Mouse (Mus musculus): ENCODE data around the gene Ahdc1. TPM values are rescaled to one million over a fixed set of nuclear protein-coding genes. Genes with fewer than 3 reads are reported as not detected.

The Ahdc1 gene
- polyA plus RNA-seq, 1 experiment from 2014 or later, result 2.8 TPM

DNA sequence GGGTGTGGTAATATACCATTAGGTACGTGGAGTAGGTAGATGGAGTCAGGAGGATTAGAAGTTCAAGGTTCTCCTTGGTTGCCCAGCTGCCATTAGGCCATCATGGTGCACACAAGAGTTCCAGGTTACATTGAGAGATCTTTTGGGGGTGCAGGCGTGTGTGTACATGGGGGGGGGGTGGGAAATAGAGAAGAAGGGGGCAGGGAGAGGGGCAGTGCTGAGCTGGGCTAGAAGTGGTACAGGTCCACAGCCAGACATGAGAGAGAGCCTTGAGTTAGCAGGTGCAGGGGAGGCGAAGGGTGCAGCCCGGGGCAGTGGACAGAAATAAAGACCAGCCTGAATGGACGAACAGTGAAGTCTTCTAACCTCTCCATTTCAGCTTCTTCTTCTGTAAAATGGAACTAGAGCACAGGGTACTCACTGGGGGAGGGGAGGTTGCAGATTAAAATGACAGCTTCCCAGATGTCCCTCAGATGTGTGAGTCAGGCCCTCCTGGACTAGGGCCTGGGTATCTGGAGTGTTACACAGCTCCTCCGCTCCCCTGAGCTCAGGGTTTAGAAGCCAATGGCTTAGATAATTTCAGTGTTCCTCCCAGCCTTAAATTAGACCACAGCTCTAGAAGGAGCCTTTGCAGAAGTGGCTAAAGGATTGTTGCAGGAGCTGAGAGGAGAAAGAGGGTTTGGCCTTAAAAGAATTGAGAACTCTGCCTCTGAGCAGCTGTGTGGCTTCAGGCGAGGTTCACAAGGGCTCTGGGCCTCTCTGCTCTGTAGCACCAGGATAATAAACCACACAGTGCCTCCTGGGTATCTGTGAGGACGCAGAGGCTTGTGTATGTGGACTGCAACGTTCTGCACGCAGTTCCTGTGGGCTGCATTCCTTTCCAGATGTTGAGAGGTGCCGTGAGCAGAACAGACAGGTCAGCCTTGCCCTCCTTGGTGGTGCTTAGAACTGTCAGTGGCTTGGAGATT lies 47.7 kb downstream of the Ahdc1 start:
- 54% methylated on average over 11 of the region's 11 CpGs for WGBS
- TF ChIP-seq EP300 (optimal IDR thresholded peaks at IDR 0.05), result no peak
- TF ChIP-seq CTCF (IDR thresholded peaks at IDR 0.05; ENCODE audit: low read depth), result no peak
- peaks cover 17% of the 10 kb centered on the region for H3K4me1 ChIP-seq (replicated peaks; ENCODE audit: control insufficient read depth, insufficient read depth)

DNA sequence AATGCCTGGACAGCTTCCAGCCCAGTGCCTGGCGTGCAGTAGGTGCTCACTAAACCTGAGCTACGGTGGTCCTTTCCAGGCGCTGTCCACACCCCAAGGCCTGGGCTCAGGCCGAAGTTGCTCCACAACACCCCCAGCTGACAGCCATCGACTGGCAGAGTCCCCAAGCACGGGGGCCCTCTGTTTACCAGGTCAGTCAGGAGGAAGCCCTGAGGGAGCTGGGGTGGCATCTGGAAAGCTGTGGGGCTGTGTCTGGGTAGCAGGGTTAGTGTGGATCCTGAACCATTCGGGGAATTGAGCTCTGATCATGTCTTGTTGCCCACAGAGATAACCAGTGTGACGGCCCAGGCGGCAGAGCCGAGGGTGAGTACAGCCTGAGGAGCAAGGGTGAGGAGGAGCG lies 49.6 kb downstream of the Ahdc1 start:
- H3K36me3 ChIP-seq (ENCODE audit: control insufficient read depth, insufficient read depth, low read length), result peaks cover 22% of the 10 kb centered on the region
- 82% methylated on average over 11 of the region's 11 CpGs for WGBS
- no peak for TF ChIP-seq CTCF (IDR thresholded peaks at IDR 0.05; ENCODE audit: low read depth)
- TF ChIP-seq EP300 (optimal IDR thresholded peaks at IDR 0.05), result no peak
- H3K27ac ChIP-seq (replicated peaks), result no peak overlapping the region
- DNase-seq (ENCODE audit: low spot score) (no peak), ATAC-seq (ENCODE audit: low FRiP score, low TSS enrichment) (no peak)
- H3K9ac ChIP-seq (ENCODE audit: low read length), result no peak overlapping the region
- peaks cover 12% of the 10 kb centered on the region for H3K4me1 ChIP-seq (replicated peaks; ENCODE audit: control insufficient read depth, insufficient read depth)
- no peaks in the 10 kb centered on the region for H3K9me3 ChIP-seq (ENCODE audit: control insufficient read depth, low read length)
- no peaks in the 10 kb centered on the region for H3K27me3 ChIP-seq (ENCODE audit: control insufficient read depth, insufficient read depth, low read length)
- no peak overlapping the region for H3K4me2 ChIP-seq (replicated peaks; ENCODE audit: low read depth)
- H3K4me3 ChIP-seq (ENCODE audit: low read depth, low read length), result no peak overlapping the region

More for the DNA sequence above, 47.7 kb downstream of the Ahdc1 start:
- ATAC-seq (ENCODE audit: low FRiP score, low TSS enrichment) (no peak), DNase-seq (ENCODE audit: low spot score) (no peak)
- no peak overlapping the region; the same call in 1 of the 2 replicates for H3K4me2 ChIP-seq (replicated peaks; ENCODE audit: low read depth)
- no peak overlapping the region for H3K4me3 ChIP-seq (ENCODE audit: low read depth, low read length)
- peak overlapping the region; percentile 53; the same call in 1 of the 2 replicates for H3K27ac ChIP-seq (replicated peaks)
- H3K9me3 ChIP-seq (ENCODE audit: control insufficient read depth, low read length), result no peaks in the 10 kb centered on the region
- no peaks in the 10 kb centered on the region for H3K27me3 ChIP-seq (ENCODE audit: control insufficient read depth, insufficient read depth, low read length)
- H3K9ac ChIP-seq (ENCODE audit: low read length), result no peak overlapping the region
- H3K36me3 ChIP-seq (ENCODE audit: control insufficient read depth, insufficient read depth, low read length), result peaks cover 20% of the 10 kb centered on the region

DNA sequence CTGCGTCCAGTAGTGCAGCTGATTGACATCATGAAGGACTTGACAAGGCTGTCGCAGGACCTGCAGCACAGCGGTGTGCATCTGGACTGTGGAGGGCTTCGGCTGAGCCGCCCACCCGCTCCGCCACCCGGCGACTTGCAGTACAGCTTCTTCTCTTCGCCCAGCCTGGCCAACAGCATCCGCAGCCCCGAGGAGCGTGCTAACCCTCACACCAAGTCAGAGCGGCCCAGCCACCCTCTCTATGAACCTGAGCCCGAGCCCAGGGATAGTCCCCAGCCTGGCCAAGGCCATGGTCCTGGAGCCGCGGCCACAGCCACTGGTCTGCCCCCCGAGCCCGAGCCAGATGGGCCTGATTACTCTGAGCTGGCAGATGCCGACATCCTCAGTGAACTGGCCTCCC lies 50.7 kb downstream of the Ahdc1 start:
- Histone ChIP-seq H3K9ac (ENCODE audit: low read length) (no peak overlapping the region), H3K36me3 (ENCODE audit: control insufficient read depth, insufficient read depth, low read length) (peaks cover 27% of the 10 kb centered on the region), H3K27ac (replicated peaks) (no peak overlapping the region), H3K9me3 (ENCODE audit: control insufficient read depth, low read length) (no peaks in the 10 kb centered on the region), H3K4me2 (replicated peaks; ENCODE audit: low read depth) (no peak overlapping the region), H3K4me3 (ENCODE audit: low read depth, low read length) (no peak overlapping the region), H3K4me1 (replicated peaks; ENCODE audit: control insufficient read depth, insufficient read depth) (peaks cover 7% of the 10 kb centered on the region), H3K27me3 (ENCODE audit: control insufficient read depth, insufficient read depth, low read length) (no peaks in the 10 kb centered on the region)
- WGBS, result 95% methylated on average over 20 of the region's 20 CpGs
- ATAC-seq (ENCODE audit: low FRiP score, low TSS enrichment), result no peak
- TF ChIP-seq EP300 (optimal IDR thresholded peaks at IDR 0.05) (no peak), CTCF (IDR thresholded peaks at IDR 0.05; ENCODE audit: low read depth) (no peak)
- DNase-seq (ENCODE audit: low spot score), result no peak

DNA sequence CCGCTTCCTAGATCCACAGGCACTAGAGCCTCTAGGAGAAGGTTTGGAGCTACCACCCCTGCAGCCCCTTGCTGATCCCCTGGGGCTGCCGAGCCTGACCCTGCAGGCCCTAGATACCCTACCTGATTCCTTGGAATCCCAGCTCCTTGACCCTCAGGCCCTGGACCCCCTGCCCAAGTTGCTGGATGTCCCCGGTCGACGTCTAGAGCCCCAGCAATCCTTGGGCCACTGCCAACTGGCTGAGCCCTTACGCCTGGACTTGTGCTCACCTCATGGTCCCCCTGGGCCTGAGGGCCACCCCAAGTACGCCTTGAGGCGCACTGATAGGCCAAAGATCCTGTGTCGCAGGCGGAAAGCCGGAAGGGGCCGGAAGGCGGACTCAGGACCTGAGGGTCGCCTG lies 51.2 kb downstream of the Ahdc1 start:
- ATAC-seq (ENCODE audit: low FRiP score, low TSS enrichment) (no peak), DNase-seq (ENCODE audit: low spot score) (no peak)
- Histone ChIP-seq H3K27ac (replicated peaks) (no peak overlapping the region), H3K9ac (ENCODE audit: low read length) (no peak overlapping the region), H3K36me3 (ENCODE audit: control insufficient read depth, insufficient read depth, low read length) (peaks cover 30% of the 10 kb centered on the region), H3K4me3 (ENCODE audit: low read depth, low read length) (no peak overlapping the region), H3K9me3 (ENCODE audit: control insufficient read depth, low read length) (no peaks in the 10 kb centered on the region), H3K4me1 (replicated peaks; ENCODE audit: control insufficient read depth, insufficient read depth) (peaks cover 7% of the 10 kb centered on the region), H3K27me3 (ENCODE audit: control insufficient read depth, insufficient read depth, low read length) (no peaks in the 10 kb centered on the region), H3K4me2 (replicated peaks; ENCODE audit: low read depth) (no peak overlapping the region)
- TF ChIP-seq EP300 (optimal IDR thresholded peaks at IDR 0.05) (no peak), CTCF (IDR thresholded peaks at IDR 0.05; ENCODE audit: low read depth) (no peak)
- 90% methylated on average over 14 of the region's 14 CpGs for WGBS

DNA sequence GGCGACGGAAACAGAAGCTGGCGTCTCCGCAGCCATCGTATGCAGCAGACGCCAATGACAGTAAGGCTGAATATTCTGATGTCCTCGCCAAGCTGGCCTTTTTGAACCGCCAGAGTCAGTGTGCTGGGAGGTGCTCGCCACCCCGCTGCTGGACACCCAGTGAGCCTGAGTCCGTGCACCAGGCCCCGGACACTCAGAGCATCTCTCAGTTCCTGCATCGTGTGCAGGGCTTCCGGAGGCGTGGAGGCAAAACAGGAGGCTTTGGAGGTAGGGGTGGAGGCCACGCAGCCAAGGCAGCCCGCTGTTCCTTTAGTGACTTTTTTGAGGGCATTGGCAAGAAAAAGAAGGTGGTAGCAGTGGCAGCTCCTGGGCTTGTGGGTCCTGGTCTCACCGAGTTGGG lies 52.1 kb downstream of the Ahdc1 start:
- ATAC-seq (ENCODE audit: low FRiP score, low TSS enrichment) (no peak), DNase-seq (ENCODE audit: low spot score) (no peak)
- Histone ChIP-seq H3K36me3 (ENCODE audit: control insufficient read depth, insufficient read depth, low read length) (peaks cover 30% of the 10 kb centered on the region), H3K27me3 (ENCODE audit: control insufficient read depth, insufficient read depth, low read length) (no peaks in the 10 kb centered on the region), H3K27ac (replicated peaks) (no peak overlapping the region), H3K9ac (ENCODE audit: low read length) (no peak overlapping the region), H3K9me3 (ENCODE audit: control insufficient read depth, low read length) (no peaks in the 10 kb centered on the region), H3K4me1 (replicated peaks; ENCODE audit: control insufficient read depth, insufficient read depth) (no peaks in the 10 kb centered on the region; the same call in 1 of the 2 replicates), H3K4me3 (ENCODE audit: low read depth, low read length) (no peak overlapping the region), H3K4me2 (replicated peaks; ENCODE audit: low read depth) (no peak overlapping the region)
- WGBS, result 92% methylated on average over 18 of the region's 18 CpGs
- TF ChIP-seq EP300 (optimal IDR thresholded peaks at IDR 0.05) (no peak), CTCF (IDR thresholded peaks at IDR 0.05; ENCODE audit: low read depth) (no peak)

DNA sequence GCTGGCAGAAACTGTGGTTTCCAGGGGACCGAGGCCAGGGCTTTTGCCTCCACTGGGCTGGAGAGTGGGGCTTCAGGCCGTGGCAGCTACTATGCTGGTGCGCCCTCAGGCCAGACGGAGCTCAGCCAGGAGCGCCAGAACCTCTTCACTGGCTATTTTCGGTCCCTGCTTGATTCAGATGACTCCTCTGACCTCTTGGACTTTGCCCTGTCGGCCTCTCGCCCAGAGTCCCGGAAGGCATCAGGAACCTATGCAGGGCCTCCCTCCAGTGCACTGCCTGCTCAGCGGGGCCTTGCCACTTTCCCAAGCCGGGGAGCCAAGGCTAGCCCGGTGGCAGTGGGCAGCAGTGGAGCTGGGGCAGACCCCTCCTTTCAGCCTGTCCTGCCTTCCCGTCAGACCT lies 52.7 kb downstream of the Ahdc1 start:
- no peak overlapping the region for H3K4me2 ChIP-seq (replicated peaks; ENCODE audit: low read depth)

More for the DNA sequence above, 52.7 kb downstream of the Ahdc1 start:
- 86% methylated on average over 12 of the region's 13 CpGs for WGBS
- H3K9me3 ChIP-seq (ENCODE audit: control insufficient read depth, low read length), result no peaks in the 10 kb centered on the region
- H3K36me3 ChIP-seq (ENCODE audit: control insufficient read depth, insufficient read depth, low read length), result peaks cover 30% of the 10 kb centered on the region
- ATAC-seq (ENCODE audit: low FRiP score, low TSS enrichment) (peak; percentile 41), DNase-seq (ENCODE audit: low spot score) (peak; percentile 52)
- no peaks in the 10 kb centered on the region for H3K27me3 ChIP-seq (ENCODE audit: control insufficient read depth, insufficient read depth, low read length)
- no peaks in the 10 kb centered on the region for H3K4me1 ChIP-seq (replicated peaks; ENCODE audit: control insufficient read depth, insufficient read depth)
- no peak overlapping the region for H3K9ac ChIP-seq (ENCODE audit: low read length)
- TF ChIP-seq CTCF (IDR thresholded peaks at IDR 0.05; ENCODE audit: low read depth), result no peak
- no peak for TF ChIP-seq EP300 (optimal IDR thresholded peaks at IDR 0.05)
- H3K27ac ChIP-seq (replicated peaks), result no peak overlapping the region
- no peak overlapping the region for H3K4me3 ChIP-seq (ENCODE audit: low read depth, low read length)

Measured in stomach, postnatal 0 days (tissue).